Mouse (Mus musculus) kidney, postnatal 0 days (tissue): ENCODE data around the gene Eif1. TPM values are rescaled to one million over a fixed set of nuclear protein-coding genes. Genes with fewer than 3 reads are reported as not detected.

ENCODE experiments used
- ATAC-seq: fragments of 200-750 bp; cut with Nextera tagmentation; replicated peaks from 2 replicates; pipeline ENCODE4 v1.8.0; 2017; ENCODE audit warnings: low read depth, moderate number of reproducible peaks, moderate TSS enrichment, moderate library complexity; ENCODE audit not compliant: low FRiP score
- DNase-seq: peaks from one replicate; pipeline ENCODE4 v3.0.0-alpha.2; 2016; ENCODE audit warnings: low spot score
- H3K27ac ChIP-seq: fragments of 300-500 bp; sonication (generic); 2 replicates; pipeline ENCODE4 v1.5.1; 2014; ENCODE audit warnings: mild to moderate bottlenecking
- H3K27me3 ChIP-seq: fragments of 300-500 bp; sonication (generic); 2 replicates; pipeline ENCODE4 v1.6.1; 2014; ENCODE audit warnings: low read length, mixed read lengths; ENCODE audit not compliant: insufficient read depth
- H3K36me3 ChIP-seq: fragments of 300-500 bp; sonication (generic); 2 replicates; pipeline ENCODE4 v1.6.1; 2014; ENCODE audit warnings: low read length, mixed read lengths; ENCODE audit not compliant: insufficient read depth
- H3K4me1 ChIP-seq: fragments of 300-500 bp; sonication (generic); replicated peaks from 2 replicates; pipeline ENCODE4 v1.6.1; 2014; ENCODE audit warnings: antibody characterized with exemption, low read length, mixed read lengths; ENCODE audit not compliant: insufficient read depth
- H3K4me2 ChIP-seq: fragments of 300-500 bp; sonication (generic); 2 replicates; pipeline ENCODE4 v1.6.1; 2014; ENCODE audit warnings: mild to moderate bottlenecking, low read length, moderate library complexity, mixed read lengths
- H3K4me3 ChIP-seq: fragments of 300-500 bp; sonication (generic); replicated peaks from 2 replicates; pipeline ENCODE4 v1.5.1; 2014; ENCODE audit warnings: low read depth, low read length
- H3K9ac ChIP-seq: fragments of 300-500 bp; sonication (generic); 2 replicates; pipeline ENCODE4 v1.6.1; 2014; ENCODE audit warnings: low read depth, low read length
- H3K9me3 ChIP-seq: fragments of 300-500 bp; sonication (generic); replicated peaks from 2 replicates; pipeline ENCODE4 v1.6.1; 2016; ENCODE audit warnings: low read length, inconsistent platforms, mixed read lengths
- CTCF ChIP-seq: IDR thresholded peaks from 2 replicates; pipeline ENCODE4 v1.5.1; 2016; ENCODE audit warnings: antibody characterized with exemption, low read depth, mild to moderate bottlenecking, moderate library complexity
- WGBS: fragments of 180-500 bp; shearing (Covaris S2); extraction: QIAGEN DNeasy Blood & Tissue Kit; methylation state at CpG from one replicate; pipeline ENCODE4 v1.1.7; 2014; 5-methylcytosine and 5-hydroxymethylcytosine counted together
- polyA plus RNA-seq: library from polyadenylated mRNA; unstranded; fragments of >200 nt; fragmentation: Nextera tagmentation; extraction: Ambion mirVana; gene quantifications from 2 replicates; pipeline ENCODE4 v1.2.1, GENCODE M21; 2015

The Eif1 gene
- polyA plus RNA-seq, 1 experiment from 2014 or later, result 1,736 TPM

GRCm38 (mm10) chr11:100292884-100293283, 26.8 kb upstream of the Eif1 start:
- Histone ChIP-seq H3K9me3 (no peaks in the 10 kb centered on the region), H3K36me3 (no peaks in the 10 kb centered on the region), H3K4me2 (no peak overlapping the region), H3K4me3 (no peak overlapping the region), H3K9ac (no peak overlapping the region), H3K27ac (no peak overlapping the region), H3K27me3 (no peaks in the 10 kb centered on the region), H3K4me1 (no peaks in the 10 kb centered on the region)
- WGBS, result 68% methylated on average over 6 of the region's 6 CpGs
- no peak for TF ChIP-seq CTCF
- ATAC-seq, result no peak
- no peak for DNase-seq

DNA sequence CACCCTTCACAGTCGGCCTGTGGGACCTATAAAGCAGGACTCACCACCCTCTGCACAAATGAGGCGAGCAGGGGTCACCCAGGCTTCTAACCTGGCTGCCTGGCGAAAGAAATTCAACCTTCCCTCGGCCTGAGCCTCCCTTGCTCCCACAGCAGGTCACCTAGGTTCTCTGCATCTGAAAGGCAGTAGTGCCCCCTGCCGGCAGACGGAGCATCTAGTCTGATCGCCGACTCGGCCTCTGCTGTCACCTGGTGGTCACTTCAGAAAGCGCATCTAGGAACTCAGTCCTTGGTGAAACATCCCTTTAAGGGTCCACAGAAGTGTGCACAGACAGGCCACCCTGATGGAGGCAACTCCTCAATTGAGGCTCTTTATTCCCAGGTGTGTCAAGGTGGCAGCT, 24.4 kb upstream of the Eif1 start:
- Histone ChIP-seq H3K36me3 (no peaks in the 10 kb centered on the region), H3K4me1 (no peaks in the 10 kb centered on the region), H3K27ac (no peak overlapping the region), H3K9me3 (no peaks in the 10 kb centered on the region), H3K4me3 (no peak overlapping the region), H3K27me3 (no peaks in the 10 kb centered on the region), H3K4me2 (no peak overlapping the region), H3K9ac (no peak overlapping the region)
- DNase-seq (peak; percentile 92), ATAC-seq (peak; percentile 39; the same call in 1 of the 2 replicates)
- TF ChIP-seq CTCF, result peak; percentile 100
- WGBS, result 0% methylated on average over 10 of the region's 10 CpGs

GRCm38 (mm10) chr11:100297801-100298200, 21.9 kb upstream of the Eif1 start:
- no peaks in the 10 kb centered on the region for H3K36me3 ChIP-seq
- DNase-seq, result no peak
- no peak overlapping the region for H3K4me2 ChIP-seq
- no peak overlapping the region for H3K9ac ChIP-seq
- no peaks in the 10 kb centered on the region for H3K9me3 ChIP-seq
- 41% methylated on average over 5 of the region's 5 CpGs for WGBS
- H3K4me3 ChIP-seq, result no peak overlapping the region
- no peak overlapping the region for H3K27ac ChIP-seq
- peak; percentile 64; the same call in 1 of the 2 replicates for TF ChIP-seq CTCF
- H3K4me1 ChIP-seq, result no peaks in the 10 kb centered on the region
- H3K27me3 ChIP-seq, result no peaks in the 10 kb centered on the region
- no peak; the same call in 1 of the 2 replicates for ATAC-seq

DNA sequence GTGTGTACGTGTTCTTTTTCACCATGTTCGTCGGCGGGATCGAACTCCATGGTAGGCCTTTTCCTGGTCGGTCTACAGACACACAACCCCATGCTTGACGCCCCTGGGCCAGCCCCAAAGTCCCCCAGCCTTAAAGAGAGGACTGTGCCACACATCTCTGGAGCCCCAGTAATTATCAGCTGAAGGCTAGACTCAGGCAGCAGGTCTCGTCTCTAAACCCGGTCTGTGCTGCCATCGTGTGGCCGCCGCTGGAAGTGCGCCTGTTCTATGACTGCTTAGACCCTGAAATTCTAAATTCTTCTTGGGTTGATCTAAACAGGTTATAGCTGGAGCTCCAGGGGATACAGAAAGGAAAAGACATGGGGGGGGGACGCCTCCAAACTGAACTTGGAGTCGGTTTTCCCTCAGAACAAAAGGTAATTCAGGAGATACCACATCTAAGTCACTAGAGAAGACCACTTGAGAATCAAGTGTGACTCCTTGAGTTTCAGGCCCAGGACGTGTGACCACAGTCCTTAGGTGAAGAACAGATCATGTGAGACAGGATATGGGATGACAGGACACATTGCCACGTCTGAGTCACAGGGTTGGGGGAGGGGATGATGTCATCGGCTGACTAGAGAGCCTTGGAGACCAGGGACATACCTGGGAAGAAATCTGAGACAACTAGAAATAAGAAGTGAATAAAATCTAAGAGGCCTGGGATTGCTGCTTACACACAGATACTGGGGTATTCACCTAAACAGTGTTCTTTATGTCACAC, 21.2 kb upstream of the Eif1 start:
- Histone ChIP-seq H3K9me3 (no peaks in the 10 kb centered on the region), H3K4me2 (peak overlapping the region; percentile 32; the same call in 1 of the 2 replicates), H3K27me3 (no peaks in the 10 kb centered on the region), H3K4me1 (no peaks in the 10 kb centered on the region), H3K27ac (no peak overlapping the region), H3K4me3 (no peak overlapping the region), H3K36me3 (no peaks in the 10 kb centered on the region), H3K9ac (no peak overlapping the region)
- DNase-seq (peak; percentile 79), ATAC-seq (peak; percentile 39; the same call in 1 of the 2 replicates)
- peak; percentile 88 for TF ChIP-seq CTCF
- WGBS, result 21% methylated on average over 18 of the region's 18 CpGs

GRCm38 (mm10) chr11:100300293-100300692, 19.4 kb upstream of the Eif1 start:
- Histone ChIP-seq H3K4me2 (no peak overlapping the region), H3K9me3 (no peaks in the 10 kb centered on the region)
- 17% methylated on average over 5 of the region's 5 CpGs for WGBS

DNA sequence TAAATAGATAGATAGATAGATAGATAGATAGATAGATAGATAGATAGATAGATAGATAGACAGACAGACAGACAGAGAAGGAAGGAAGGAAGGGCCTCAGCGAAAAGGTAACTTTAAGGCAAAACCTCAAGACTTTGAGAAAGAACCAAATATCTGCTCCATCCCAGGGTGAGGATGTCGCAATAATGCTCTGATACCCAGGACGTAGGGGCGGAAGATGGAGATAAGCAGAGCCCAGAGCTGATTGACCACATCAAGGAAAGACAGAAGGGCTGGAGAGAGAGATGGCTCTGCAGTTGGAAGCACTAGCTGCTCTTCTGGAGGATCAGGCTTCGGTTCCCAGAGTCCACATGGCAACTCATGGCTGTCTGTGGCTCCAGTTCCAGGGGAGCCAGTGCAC, 18.4 kb upstream of the Eif1 start:
- H3K27me3 ChIP-seq, result no peaks in the 10 kb centered on the region
- H3K9ac ChIP-seq, result no peak overlapping the region
- H3K36me3 ChIP-seq, result no peaks in the 10 kb centered on the region
- no peak overlapping the region for H3K27ac ChIP-seq
- DNase-seq, result no peak
- WGBS, result 94% methylated on average over 5 of the region's 5 CpGs
- no peak for TF ChIP-seq CTCF
- no peaks in the 10 kb centered on the region for H3K9me3 ChIP-seq
- no peak overlapping the region for H3K4me2 ChIP-seq
- no peak for ATAC-seq
- no peaks in the 10 kb centered on the region for H3K4me1 ChIP-seq
- H3K4me3 ChIP-seq, result no peak overlapping the region

More at GRCm38 (mm10) chr11:100300293-100300692, 19.4 kb upstream of the Eif1 start:
- Histone ChIP-seq H3K4me3 (no peak overlapping the region), H3K27me3 (no peaks in the 10 kb centered on the region), H3K36me3 (no peaks in the 10 kb centered on the region), H3K27ac (no peak overlapping the region), H3K4me1 (no peaks in the 10 kb centered on the region), H3K9ac (no peak overlapping the region)
- ATAC-seq (no peak), DNase-seq (peak; percentile 62)
- peak; percentile 97 for TF ChIP-seq CTCF
